Mouse (Mus musculus) C2C12 (cell line): ENCODE measurements around the gene Ntn1.

Experiments used
- CTCF ChIP-seq: IDR thresholded peaks from one replicate; pipeline ENCODE4 v1.5.1; 2011; ENCODE audit not compliant: control insufficient read depth, insufficient read depth, insufficient read length
- FOSL1 ChIP-seq: IDR thresholded peaks from one replicate; pipeline ENCODE4 v1.8.0; 2011; ENCODE audit warnings: mild to moderate bottlenecking, low read length; ENCODE audit not compliant: poor library complexity, insufficient read depth, severe bottlenecking
- MYOD1 ChIP-seq: IDR thresholded peaks from one replicate; pipeline ENCODE4 v1.6.1; 2011; ENCODE audit warnings: low read depth; ENCODE audit not compliant: control insufficient read depth, insufficient read length
- USF1 ChIP-seq: IDR thresholded peaks from one replicate; pipeline ENCODE4 v1.6.1; 2011; ENCODE audit warnings: low read depth, mild to moderate bottlenecking, control low read depth, moderate library complexity

DNA sequence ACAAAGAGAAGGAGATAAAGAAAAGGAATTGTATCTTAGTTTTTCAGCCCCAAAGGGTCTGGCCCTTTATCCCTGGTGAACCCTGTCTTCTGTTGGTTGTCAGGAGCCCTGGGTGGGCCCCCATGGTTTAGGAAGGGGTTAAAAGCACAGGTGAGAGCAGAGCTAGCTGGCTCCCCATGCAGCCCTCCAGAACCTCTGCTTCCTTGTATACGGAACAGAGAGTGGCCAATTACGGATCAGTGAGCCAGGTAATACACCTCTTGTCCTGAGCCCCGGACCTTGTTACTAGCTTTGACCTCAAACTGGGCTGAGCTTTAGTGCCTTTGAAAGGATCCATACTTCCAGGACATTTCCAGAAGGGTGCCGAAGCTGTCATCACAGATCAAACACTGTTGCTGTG is 200.1 kb downstream of the Ntn1 start:
- TF ChIP-seq CTCF, result no peak
- no peak for TF ChIP-seq FOSL1
- TF ChIP-seq MYOD1, result no peak
- TF ChIP-seq USF1, result no peak
